Mouse (Mus musculus): ENCODE measurements around the gene Ccnq.

DNA sequence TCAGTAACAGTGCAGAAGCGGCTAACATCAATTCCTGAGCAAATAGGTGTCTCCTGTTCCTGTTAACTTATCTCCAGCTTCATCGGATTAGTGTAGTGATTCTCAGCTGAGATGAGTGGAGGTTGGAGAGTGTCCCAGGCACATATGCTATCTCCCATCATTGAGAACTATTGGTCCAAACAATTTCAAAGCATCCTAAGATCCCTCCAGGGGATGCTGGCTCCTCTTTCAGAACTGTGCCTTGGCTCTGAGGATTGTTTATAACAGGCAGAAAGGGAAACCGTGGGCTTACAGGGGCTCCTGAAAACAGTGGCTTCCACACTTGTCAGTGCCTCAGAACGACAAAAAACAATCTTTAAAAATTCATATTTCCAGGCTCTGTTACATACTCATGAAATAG is 23.5 kb downstream of the Ccnq start:
- no peak for TF ChIP-seq CTCF (IDR thresholded peaks at IDR 0.05; ENCODE audit: control insufficient read depth, insufficient read depth, low read length)
- no peak for TF ChIP-seq POLR2A (IDR thresholded peaks at IDR 0.05; ENCODE audit: borderline replicate concordance, control insufficient read depth, low read depth, low read length)

All from bone marrow, adult 2 months (tissue).